Mouse (Mus musculus) hindlimb bud, embryonic 11.5 days (tissue): ENCODE measurements around the gene Ovol1.

Source experiments
- DNase-seq: peaks from one replicate; pipeline ENCODE4 v3.0.0-alpha.2; 2012; ENCODE audit warnings: low read depth, low spot score; ENCODE audit errors: extremely low spot score

Gene Ovol1

GRCm38 (mm10) chr19:5529325-5530137 lies 30.9 kb downstream of the Ovol1 start:
- DNase-seq: peak; percentile 76

GRCm38 (mm10) chr19:5525204-5525603 lies 35.2 kb downstream of the Ovol1 start:
- DNase-seq: no peak

- no peak for DNase-seq
Measured at GRCm38 (mm10) chr19:5518721-5519120, 41.7 kb downstream of the Ovol1 start.

- DNase-seq: no peak
Measured at GRCm38 (mm10) chr19:5516906-5517505, 43.4 kb downstream of the Ovol1 start.

- DNase-seq: no peak
Measured at GRCm38 (mm10) chr19:5515840-5516777, 44.3 kb downstream of the Ovol1 start.

- DNase-seq: no peak
Measured at GRCm38 (mm10) chr19:5513005-5513349, 47.5 kb downstream of the Ovol1 start.

- no peak for DNase-seq
Measured at GRCm38 (mm10) chr19:5512091-5513004, 48.1 kb downstream of the Ovol1 start.

- DNase-seq: no peak
Measured at GRCm38 (mm10) chr19:5511074-5511632, 49.3 kb downstream of the Ovol1 start.

- DNase-seq: peak; percentile 95
Measured at GRCm38 (mm10) chr19:5510031-5511026, 50.1 kb downstream of the Ovol1 start, which contains the start of gene Snx32. Snx32 (minus strand) TSS chr19:5510538.

GRCm38 (mm10) chr19:5503687-5504086 lies 56.8 kb downstream of the Ovol1 start, which contains the start of gene 1700020D05Rik:
1700020D05Rik (minus strand) TSS chr19:5503787.
- no peak for DNase-seq

- no peak for DNase-seq
Measured at GRCm38 (mm10) chr19:5500330-5500875, 60.0 kb downstream of the Ovol1 start.
